Mouse (Mus musculus) liver, embryonic 11.5 days (tissue): ENCODE measurements around the gene Card14. TPM values are rescaled to one million over a fixed set of nuclear protein-coding genes. Genes with fewer than 3 reads are reported as not detected.
A peak's percentile ranks its signal among the peaks of the same experiment; 100 is the strongest.

Source experiments
- ATAC-seq: fragments of 200-750 bp; cut with Nextera tagmentation; replicated peaks from 2 replicates; pipeline ENCODE4 v1.8.0; 2017; ENCODE audit warnings: moderate number of reproducible peaks, mild to moderate bottlenecking, moderate TSS enrichment, moderate library complexity; ENCODE audit not compliant: low FRiP score
- DNase-seq: peaks from one replicate; pipeline ENCODE4 v3.0.0-alpha.2; 2017; ENCODE audit warnings: low spot score
- H3K27ac ChIP-seq: fragments of 300-500 bp; sonication (generic); 2 replicates; pipeline ENCODE4 v1.5.1; 2014; ENCODE audit warnings: mild to moderate bottlenecking, low read depth, low read length, control low read depth
- H3K27me3 ChIP-seq: fragments of 300-500 bp; sonication (generic); replicated peaks from 2 replicates; pipeline ENCODE4 v1.6.1; 2014; ENCODE audit warnings: low read length, mixed read lengths; ENCODE audit not compliant: control insufficient read depth, insufficient read depth
- H3K36me3 ChIP-seq: fragments of 300-500 bp; sonication (generic); 2 replicates; pipeline ENCODE4 v1.6.1; 2014; ENCODE audit warnings: mild to moderate bottlenecking, low read length, moderate library complexity, mixed read lengths; ENCODE audit not compliant: control insufficient read depth, insufficient read depth
- H3K4me1 ChIP-seq: fragments of 300-500 bp; sonication (generic); replicated peaks from 2 replicates; pipeline ENCODE4 v1.6.1; 2014; ENCODE audit warnings: low read length, mixed read lengths; ENCODE audit not compliant: control insufficient read depth, insufficient read depth
- H3K4me2 ChIP-seq: fragments of 300-500 bp; sonication (generic); 2 replicates; pipeline ENCODE4 v1.6.1; 2014; ENCODE audit warnings: mild to moderate bottlenecking, control low read depth, moderate library complexity
- H3K4me3 ChIP-seq: fragments of 300-500 bp; sonication (generic); 2 replicates; pipeline ENCODE4 v1.5.1; 2014; ENCODE audit warnings: low read depth, low read length, control low read depth
- H3K9ac ChIP-seq: fragments of 300-500 bp; sonication (generic); 2 replicates; pipeline ENCODE4 v1.6.1; 2014; ENCODE audit warnings: low read depth, low read length, control low read depth
- H3K9me3 ChIP-seq: fragments of 300-500 bp; sonication (generic); 2 replicates; pipeline ENCODE4 v1.6.1; 2016; ENCODE audit warnings: low read length, inconsistent platforms, mixed read lengths; ENCODE audit not compliant: control insufficient read depth
- WGBS: fragments of 180-500 bp; shearing (Covaris S2); extraction: QIAGEN DNeasy Blood & Tissue Kit; methylation state at CpG from one replicate; pipeline ENCODE4 v1.1.7; 2014; 5-methylcytosine and 5-hydroxymethylcytosine counted together
- polyA plus RNA-seq: library from polyadenylated mRNA; unstranded; fragments of >200 nt; fragmentation: Nextera tagmentation; extraction: Ambion mirVana; gene quantifications from 2 replicates; pipeline ENCODE4 v1.2.1, GENCODE M21; 2014

The Card14 gene
- polyA plus RNA-seq, 1 experiment from 2014 or later, result 0.37 TPM

DNA sequence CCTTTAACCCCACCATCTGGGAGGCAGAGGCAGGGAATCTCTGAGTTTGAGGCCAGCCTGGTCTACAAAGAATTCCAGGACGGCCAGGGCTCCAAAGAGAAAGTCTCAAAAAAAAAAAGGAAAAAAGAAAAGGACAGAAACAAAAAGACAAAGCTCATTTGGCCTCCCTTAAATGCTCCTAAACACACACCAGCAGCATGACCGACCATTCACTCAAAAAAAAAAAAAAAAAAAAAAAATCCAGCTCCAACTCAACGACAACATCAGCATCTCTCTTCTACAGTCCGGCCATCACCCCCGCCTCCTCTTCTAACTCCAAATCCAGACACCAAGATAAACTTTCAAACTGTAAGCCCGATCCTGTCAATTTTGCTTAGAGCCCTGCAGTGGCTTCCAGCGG lies 8.7 kb upstream of the Card14 start:
- Histone ChIP-seq H3K4me2 (peak overlapping the region; percentile 93), H3K9me3 (no peaks in the 10 kb centered on the region), H3K27ac (peak overlapping the region; percentile 74), H3K27me3 (0 out of 2 replicates have a peak, but pooled peaks cover 3% of the 10 kb centered on the region), H3K4me1 (peaks cover 14% of the 10 kb centered on the region), H3K9ac (peak overlapping the region; percentile 98), H3K36me3 (peaks cover 34% of the 10 kb centered on the region), H3K4me3 (peak overlapping the region; percentile 98)
- no peak for DNase-seq
- 9% methylated on average over 7 of the region's 7 CpGs for WGBS
- ATAC-seq, result no peak

DNA sequence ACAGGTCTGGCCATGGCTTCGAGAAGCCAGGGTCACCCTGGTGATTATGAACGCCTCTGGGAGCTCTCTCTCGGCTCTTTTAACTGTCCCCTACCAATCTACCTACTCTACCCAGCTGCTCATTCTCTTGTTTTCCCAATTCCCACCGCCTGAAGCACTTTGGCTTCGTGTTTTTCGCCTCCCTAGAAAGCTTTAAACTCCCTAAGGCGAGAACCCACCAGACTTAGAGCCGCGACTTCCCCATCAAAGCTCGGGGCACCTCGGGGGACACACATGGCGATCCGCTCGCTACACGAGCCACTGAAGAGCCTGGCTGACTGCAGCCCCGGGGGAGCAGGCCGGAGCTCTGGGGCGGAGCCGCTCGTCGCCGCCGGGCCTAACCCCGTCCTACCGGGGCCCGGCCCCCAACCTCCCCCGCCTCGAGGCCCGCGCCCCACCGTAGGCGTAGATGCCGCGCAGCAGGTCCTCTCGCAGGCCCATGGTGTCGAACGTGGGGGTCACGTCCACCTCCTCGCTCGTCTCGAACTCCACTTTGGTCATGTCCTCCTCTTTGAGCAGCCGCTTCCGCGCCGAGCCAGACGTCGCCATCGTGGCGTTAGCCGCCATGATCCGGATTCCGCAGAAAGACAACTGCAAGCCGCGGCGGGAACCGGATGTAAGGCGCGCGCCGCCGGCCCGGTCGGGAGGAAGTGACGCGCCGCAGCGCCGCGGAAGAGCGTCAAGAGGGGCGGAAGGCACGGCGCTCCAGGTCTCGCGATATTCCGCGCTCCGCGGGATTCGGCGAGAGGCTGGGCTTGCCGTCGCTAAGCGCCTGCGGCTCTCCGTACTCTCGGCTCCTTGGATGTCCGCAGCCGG lies 8.0 kb upstream of the Card14 start, which contains the start of gene Eif4a3:
Gene Eif4a3 (minus strand): TSS at position 699 of the 855 bp plus-strand sequence.
- WGBS, result under 1% methylated on average over 89 of the region's 89 CpGs

DNA sequence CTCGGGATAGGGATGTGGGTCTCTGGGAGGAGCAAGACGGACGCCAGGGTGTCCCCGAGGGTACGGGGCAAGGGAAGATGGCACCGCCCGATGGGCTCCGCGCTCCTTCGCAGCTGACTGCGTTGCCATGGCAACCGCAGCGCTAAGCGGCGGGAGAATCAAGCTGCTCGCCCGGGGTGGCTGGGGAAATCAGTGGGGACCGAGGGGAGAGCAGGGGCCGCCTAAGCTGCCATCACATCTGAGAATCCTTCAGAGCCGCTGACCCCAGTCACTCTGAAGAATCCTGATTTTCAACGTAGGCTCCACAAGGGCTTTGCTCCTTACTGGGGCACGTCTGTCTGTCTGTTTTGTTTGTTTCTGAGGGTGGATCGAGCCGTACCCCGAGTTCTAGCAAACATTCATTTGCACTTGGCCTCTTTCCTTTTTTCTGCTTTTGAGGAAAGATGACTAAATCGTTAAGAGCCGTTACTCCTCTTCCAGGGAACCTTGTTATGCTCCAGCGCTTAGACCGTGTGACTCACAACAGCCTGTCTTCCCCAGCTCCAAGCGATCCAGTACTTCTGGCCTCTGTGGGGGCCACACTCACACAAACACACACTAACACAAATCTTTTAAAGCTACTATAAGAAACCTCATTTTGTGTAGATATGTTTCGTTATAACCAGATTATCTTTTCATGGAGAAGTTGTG lies 7.2 kb upstream of the Card14 start:
- WGBS, result 3% methylated on average over 31 of the region's 31 CpGs
- no peaks in the 10 kb centered on the region for H3K9me3 ChIP-seq
- peak overlapping the region; percentile 91 for H3K4me2 ChIP-seq
- peak overlapping the region; percentile 98 for H3K9ac ChIP-seq
- ATAC-seq (peak; percentile 74), DNase-seq (no peak)
- H3K4me1 ChIP-seq, result peaks cover 14% of the 10 kb centered on the region
- H3K36me3 ChIP-seq, result peaks cover 19% of the 10 kb centered on the region
- H3K27me3 ChIP-seq, result peaks cover 13% of the 10 kb centered on the region
- H3K27ac ChIP-seq, result peak overlapping the region; percentile 74
- peak overlapping the region; percentile 98 for H3K4me3 ChIP-seq

More for the DNA sequence above, 8.0 kb upstream of the Card14 start, which contains the start of gene Eif4a3:
- Histone ChIP-seq H3K9me3 (no peaks in the 10 kb centered on the region), H3K9ac (peak within 1 kb of the TSS; percentile 98), H3K27ac (peak within 1 kb of the TSS; percentile 74), H3K27me3 (peaks cover 8% of the 10 kb centered on the region), H3K4me1 (peaks cover 14% of the 10 kb centered on the region), H3K4me2 (peak within 1 kb of the TSS; percentile 93), H3K36me3 (peaks cover 27% of the 10 kb centered on the region), H3K4me3 (peak within 1 kb of the TSS; percentile 98)
- ATAC-seq, result peak; percentile 94
- peak; percentile 96 for DNase-seq

DNA sequence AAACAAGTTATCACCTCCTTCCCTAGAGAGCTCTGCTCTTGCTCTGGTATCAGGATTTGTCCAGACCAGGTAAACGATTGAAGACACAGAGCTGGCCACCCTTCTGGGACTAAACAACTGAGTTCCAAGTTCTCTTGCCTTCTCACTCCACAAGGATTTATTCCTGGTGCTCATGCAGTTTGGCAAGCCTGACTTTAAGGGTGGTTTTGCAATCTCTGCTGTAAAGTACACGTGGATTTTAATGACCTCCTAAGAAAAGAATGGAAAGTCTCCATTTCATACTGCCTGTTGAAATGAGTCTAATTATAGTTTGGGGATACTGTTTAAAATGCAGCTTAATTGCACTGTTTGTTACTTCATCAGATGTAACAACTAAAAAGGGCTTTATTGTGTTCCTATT lies 6.6 kb upstream of the Card14 start:
- Histone ChIP-seq H3K36me3 (peaks cover 17% of the 10 kb centered on the region), H3K9ac (no peak overlapping the region)

DNA sequence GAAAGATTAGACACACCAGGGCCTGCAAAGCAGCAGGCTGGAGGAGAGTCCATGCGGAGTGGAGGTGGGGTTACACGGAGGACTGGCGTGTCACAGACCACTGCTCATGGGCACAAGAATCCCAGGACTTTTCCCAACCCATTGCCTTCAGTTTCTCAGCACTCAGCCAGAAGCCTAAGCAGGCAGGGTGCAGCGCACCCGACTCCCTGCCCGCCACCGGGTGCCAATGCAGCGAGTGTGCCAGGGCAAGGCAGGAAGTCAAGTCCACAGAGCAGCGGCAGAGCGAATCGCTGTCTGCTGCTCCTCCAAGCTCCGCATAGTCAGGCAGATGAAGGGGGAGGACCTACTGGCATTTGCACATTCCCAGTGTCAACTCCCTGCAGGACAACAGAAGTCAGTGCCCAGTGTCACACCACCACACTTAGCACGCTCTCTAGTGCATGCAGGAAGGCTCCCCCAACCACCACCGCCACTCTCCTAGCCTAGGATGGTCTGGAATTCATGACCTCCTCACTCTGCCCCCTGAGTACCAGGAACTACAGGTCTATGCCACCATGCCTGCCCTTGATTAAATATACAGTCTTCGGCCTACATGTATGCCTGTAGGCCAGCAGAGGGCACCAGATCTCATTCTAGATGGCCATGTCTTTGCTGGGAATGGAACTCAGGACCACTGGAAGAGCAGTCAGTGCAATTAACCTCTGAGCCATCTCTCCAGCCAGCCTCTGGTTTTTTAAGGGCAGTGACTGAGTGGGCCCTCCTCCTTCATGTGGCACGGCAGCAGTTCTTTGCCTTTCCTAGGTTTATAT lies 2.5 kb upstream of the Card14 start:
- DNase-seq, result no peak
- H3K4me3 ChIP-seq, result no peak overlapping the region
- no peak overlapping the region for H3K27ac ChIP-seq
- H3K4me1 ChIP-seq, result 0 out of 2 replicates have a peak, but pooled peaks cover 4% of the 10 kb centered on the region
- no peaks in the 10 kb centered on the region for H3K9me3 ChIP-seq
- ATAC-seq, result peak; percentile 36; the same call in 1 of the 2 replicates
- H3K9ac ChIP-seq, result no peak overlapping the region
- H3K27me3 ChIP-seq, result peaks cover 15% of the 10 kb centered on the region
- no peak overlapping the region for H3K4me2 ChIP-seq
- H3K36me3 ChIP-seq, result no peaks in the 10 kb centered on the region
- 37% methylated on average over 16 of the region's 16 CpGs for WGBS

More for the DNA sequence above, 6.6 kb upstream of the Card14 start:
- peaks cover 14% of the 10 kb centered on the region for H3K4me1 ChIP-seq
- no peak overlapping the region for H3K4me3 ChIP-seq
- H3K27ac ChIP-seq, result no peak overlapping the region
- WGBS, result 31% methylated on average over 2 of the region's 2 CpGs
- no peak for ATAC-seq
- H3K4me2 ChIP-seq, result peak overlapping the region; percentile 91
- DNase-seq, result no peak
- H3K27me3 ChIP-seq, result peaks cover 13% of the 10 kb centered on the region
- no peaks in the 10 kb centered on the region for H3K9me3 ChIP-seq

DNA sequence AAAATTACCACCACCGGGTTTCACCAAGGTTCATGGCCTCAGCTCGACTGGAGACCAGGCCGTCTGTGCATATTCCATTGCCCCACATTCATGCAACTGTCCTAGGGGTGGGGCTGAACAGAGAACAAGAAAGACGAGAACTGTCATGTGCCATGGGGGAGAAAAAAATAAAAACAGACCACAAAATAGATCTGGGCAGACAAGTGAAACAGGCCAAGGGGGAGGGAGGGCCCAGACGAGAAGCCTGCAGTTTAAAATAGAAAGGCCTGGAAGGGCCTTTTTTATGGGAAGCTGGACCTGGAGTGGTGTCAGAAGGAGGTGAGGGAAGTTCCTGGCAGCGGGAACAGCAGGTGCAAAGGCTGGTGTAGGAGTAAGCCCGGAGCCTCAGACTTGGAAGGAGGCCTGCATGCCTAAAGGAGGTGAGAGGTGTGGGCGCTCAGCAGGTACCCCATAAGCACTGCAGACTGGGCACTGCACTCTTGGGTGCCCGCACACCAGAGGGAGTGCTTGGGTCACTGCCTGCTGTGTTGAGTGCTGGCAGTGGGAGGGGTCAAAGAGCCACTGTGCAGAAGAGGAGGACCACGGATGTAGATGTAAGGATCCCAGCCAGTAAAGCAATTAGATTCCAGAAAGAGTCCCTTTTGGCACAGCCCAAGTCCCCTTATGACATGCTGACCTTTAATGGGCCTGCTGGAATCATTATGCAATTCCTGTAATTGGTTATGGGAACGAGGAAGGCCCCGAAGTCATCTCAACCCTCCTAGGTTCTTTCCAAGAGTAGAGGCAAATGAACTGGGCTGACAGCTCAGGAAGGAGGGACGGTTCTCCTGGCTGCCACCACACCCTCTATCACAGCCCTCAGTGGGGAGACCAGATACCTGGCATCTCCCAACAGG lies 558 bp upstream of the Card14 start:
- Histone ChIP-seq H3K36me3 (no peaks in the 10 kb centered on the region), H3K4me1 (no peaks in the 10 kb centered on the region), H3K4me2 (no peak overlapping the region), H3K4me3 (no peak overlapping the region), H3K27me3 (peaks cover 18% of the 10 kb centered on the region), H3K9ac (no peak overlapping the region), H3K9me3 (no peaks in the 10 kb centered on the region), H3K27ac (no peak overlapping the region)
- DNase-seq, result no peak
- 55% methylated on average over 13 of the region's 13 CpGs for WGBS
- no peak for ATAC-seq

DNA sequence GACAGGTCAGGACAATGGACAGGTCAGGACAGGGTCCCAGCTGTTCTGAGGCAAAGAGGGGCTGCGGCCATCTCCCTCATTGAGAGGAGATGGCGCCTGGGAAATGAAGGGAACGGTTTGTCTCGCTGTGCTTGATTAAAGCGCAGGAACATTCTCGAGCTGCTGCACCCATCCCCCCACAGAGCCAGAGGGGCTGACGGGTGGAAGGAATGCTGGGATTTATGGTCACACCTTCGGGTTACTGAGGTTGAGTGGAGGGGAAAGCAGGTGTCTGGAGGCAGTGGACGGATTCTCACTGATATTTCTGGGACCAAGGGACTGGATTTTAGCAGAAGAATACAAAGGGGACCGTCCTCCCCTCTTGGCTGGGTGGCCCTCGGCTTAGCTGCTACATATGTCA lies 348 bp downstream of the Card14 start:
- no peak for ATAC-seq
- WGBS, result 36% methylated on average over 11 of the region's 11 CpGs
- H3K4me3 ChIP-seq, result no peak overlapping the region
- H3K27ac ChIP-seq, result no peak overlapping the region
- H3K9me3 ChIP-seq, result no peaks in the 10 kb centered on the region
- no peak overlapping the region for H3K4me2 ChIP-seq
- H3K4me1 ChIP-seq, result no peaks in the 10 kb centered on the region
- no peak overlapping the region for H3K9ac ChIP-seq
- no peak for DNase-seq
- H3K27me3 ChIP-seq, result peaks cover 18% of the 10 kb centered on the region
- H3K36me3 ChIP-seq, result no peaks in the 10 kb centered on the region
